Mouse (Mus musculus) thymus, postnatal 10 days (tissue): Measurements from ENCODE around the gene Abcc3.
"Not testable (repeated sequence)": the region's sequence is repeated elsewhere in the genome, so short reads cannot be mapped to it uniquely, and the experiment has no call there.

ENCODE experiments used
- DNase-seq, 2 experiments: peaks; one replicate each; pipeline ENCODE4 v3.0.0; 2021; ENCODE audit warnings: low spot score in 2 of 2

Abcc3 gene

GRCm38 (mm10) chr11:94402731-94403130, 9.9 kb upstream of the Abcc3 start:
- no peak for DNase-seq

GRCm38 (mm10) chr11:94402029-94402428, 9.2 kb upstream of the Abcc3 start:
- not testable (repeated sequence) for DNase-seq

- no peak for DNase-seq
Measured at GRCm38 (mm10) chr11:94400996-94401395, 8.2 kb upstream of the Abcc3 start.

GRCm38 (mm10) chr11:94394107-94394506, 1.3 kb upstream of the Abcc3 start:
- DNase-seq = no peak

- not testable (repeated sequence) for DNase-seq
Measured at GRCm38 (mm10) chr11:94393490-94393889, 693 bp upstream of the Abcc3 start.

DNA sequence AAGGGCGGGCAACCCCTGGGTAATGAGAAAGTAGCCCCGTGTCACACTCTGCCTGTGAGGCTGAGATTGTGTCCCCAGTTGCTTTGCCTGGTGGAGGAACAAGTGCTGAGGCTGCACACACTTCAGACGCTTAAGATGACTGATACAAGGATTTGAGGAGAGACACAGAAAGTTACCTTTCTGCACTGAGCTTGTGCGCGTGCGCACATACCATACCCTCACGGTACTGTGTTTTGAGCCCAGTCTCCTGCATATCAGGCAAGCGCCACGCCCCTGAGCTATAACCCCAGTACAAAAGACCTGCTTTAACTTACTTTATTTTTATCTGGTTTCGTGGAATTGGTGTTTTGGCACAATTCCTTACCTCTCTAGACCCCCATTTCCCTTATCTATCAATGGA, 1.1 kb downstream of the Abcc3 start:
- no peak for DNase-seq

DNA sequence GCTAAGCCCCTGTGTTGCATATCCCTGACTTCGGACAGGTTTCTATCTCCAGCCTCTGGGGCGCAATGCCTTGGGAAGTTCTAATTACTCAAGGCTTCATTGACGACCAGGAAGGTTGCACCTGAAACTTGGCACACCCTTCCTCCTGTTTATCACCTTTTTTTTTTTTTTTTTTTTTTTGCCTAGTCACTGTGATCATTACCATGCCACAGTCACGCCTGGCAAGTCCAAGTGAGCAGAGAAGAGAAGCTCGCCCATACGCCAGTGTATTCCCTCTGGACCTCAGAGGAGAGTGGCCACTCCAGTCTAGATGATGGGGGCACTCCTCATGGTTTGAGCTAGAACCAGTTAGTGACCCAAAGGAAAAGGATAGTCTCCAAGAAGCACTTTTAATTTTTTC, 2.0 kb downstream of the Abcc3 start:
- no peak for DNase-seq

DNA sequence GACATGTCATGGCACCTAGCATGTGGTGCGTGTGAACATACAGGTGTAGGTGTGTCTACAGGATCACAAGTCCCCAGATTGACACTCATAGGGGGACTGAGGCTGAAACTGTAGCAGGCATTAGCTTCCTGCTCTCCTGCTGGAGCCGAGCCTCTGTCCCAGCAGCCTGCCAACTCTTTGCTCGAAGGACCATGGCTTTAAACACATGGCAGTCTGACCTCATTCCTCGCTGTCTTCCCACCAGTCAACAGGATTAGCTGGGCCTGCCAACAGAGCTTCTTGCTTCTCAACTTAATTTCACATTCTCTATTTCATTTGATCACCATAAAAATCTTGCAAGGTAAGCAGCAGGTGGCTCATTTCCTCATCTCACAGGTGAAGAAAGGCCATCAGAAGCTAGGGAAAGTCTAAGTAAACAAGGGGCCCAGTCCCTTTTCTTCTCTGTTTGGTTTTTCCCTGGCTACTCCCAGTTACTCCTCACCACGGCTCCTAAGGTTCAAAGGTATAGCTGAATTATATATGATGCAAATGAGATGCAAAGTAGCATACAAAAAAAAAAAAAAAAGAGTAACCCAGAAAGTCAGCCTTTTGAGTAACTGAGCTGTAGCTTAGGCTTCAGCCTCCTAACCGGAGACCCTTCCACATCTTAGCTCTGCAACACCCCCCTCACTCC, 2.9 kb downstream of the Abcc3 start:
- DNase-seq = no peak

DNA sequence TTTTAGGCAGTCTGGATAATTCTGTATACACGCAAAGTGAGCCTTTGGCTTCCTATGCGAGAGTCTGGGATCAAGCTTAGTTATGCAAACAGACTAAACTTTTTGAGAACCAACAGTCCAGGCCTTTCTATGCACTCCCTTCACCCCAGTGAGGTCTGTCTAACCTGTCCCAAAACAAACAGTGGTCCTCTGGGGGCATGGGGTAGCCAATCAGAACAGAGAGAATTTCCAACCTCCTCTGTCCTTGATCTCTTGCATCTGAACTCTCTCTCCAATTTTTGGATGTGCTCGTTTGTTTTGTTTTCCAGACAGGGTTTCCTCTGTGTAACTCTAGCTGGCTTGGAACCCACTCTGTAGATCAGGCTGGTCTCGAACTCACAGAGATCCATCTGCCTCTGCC, 3.8 kb downstream of the Abcc3 start:
- no peak for DNase-seq

- DNase-seq = no peak
Measured at GRCm38 (mm10) chr11:94387756-94388155, 5.0 kb downstream of the Abcc3 start.

DNA sequence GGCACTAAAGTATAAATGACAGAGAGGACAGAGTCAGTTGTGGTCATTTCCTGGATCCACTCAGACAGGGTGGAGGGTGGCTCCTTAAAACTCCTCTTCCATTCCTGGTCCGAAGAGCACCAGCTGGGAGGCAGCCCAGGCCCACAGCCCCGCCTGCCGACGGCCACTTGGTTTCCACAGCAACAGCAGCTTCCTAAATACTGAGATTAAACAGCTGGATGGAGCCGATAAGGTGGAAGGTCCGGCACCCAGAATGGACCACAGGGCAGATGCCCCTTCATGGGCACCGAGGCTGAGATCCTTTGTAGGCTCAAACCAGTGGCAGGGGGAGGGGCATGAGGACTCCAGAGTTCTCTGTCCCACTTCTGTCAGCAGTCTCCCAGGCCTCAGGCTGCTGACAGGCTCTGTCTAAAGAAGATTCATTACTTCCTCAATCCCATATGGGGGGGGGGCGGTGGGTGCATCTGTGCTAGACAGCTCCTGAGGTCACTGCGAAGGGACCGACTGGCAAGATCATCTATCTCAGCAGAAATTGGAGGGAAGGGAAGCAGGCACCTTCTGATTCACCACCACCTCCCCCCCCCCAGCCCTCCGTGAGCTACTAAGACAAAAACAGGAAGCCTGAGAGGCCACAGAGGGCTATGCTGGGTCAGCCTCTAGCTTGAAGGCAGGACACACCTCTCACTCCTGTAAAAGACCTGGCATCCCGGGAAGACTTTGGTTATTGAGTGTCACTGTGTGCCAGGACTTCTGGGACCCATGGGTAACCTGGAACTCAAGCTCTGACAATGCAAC, 6.6 kb downstream of the Abcc3 start:
- peak in 1 of 2 experiments; percentile 47 for DNase-seq

- DNase-seq = no peak
Measured at GRCm38 (mm10) chr11:94379736-94380135, 13.1 kb downstream of the Abcc3 start.

DNA sequence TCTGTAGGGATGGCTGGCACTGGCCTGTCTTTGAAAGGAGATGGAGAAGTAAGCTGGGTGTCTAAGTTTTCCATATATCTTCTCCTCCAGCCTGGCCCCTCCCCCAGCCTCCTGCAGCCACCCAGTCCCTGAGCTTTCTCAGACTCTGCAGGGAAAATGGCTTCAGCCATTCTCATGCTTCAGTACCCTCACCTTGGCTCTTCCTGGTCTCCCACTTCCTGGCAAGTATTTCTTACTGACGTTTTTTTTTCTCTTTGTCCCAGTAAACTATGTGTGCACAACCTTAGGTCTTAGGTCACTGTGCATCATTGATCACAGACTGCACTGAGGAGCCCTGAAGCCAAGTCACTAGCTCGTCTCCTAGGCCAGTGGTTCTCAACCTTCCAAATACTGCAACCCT, 13.7 kb downstream of the Abcc3 start:
- DNase-seq = no peak

- peak; percentile 73 to 81 for DNase-seq
Measured at GRCm38 (mm10) chr11:94374276-94374948, 18.4 kb downstream of the Abcc3 start.

DNA sequence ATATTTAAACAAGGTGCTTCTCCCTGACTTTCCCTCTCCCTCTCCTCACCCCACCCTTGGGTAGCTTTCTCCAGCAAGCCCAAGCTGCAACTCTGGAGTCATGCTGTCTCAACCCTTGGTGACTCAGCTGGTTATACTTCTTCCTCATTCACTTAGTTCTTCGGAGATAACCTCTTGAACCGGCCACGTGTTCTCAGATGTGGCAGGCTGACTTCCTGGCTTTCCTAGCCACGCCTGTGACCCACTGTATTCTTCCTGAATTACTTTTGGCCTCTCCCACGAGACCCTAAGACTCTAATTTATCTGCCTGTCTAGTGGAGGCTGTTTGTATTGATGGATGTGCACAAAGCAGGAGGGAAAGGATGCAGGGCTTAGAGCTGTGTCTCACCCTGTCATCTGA, 22.0 kb downstream of the Abcc3 start:
- DNase-seq = no peak

- DNase-seq = no peak
Measured at GRCm38 (mm10) chr11:94369981-94370380, 22.8 kb downstream of the Abcc3 start.

- DNase-seq = no peak
Measured at GRCm38 (mm10) chr11:94365340-94365739, 27.5 kb downstream of the Abcc3 start.

- no peak for DNase-seq
Measured at GRCm38 (mm10) chr11:94363690-94364089, 29.1 kb downstream of the Abcc3 start.

DNA sequence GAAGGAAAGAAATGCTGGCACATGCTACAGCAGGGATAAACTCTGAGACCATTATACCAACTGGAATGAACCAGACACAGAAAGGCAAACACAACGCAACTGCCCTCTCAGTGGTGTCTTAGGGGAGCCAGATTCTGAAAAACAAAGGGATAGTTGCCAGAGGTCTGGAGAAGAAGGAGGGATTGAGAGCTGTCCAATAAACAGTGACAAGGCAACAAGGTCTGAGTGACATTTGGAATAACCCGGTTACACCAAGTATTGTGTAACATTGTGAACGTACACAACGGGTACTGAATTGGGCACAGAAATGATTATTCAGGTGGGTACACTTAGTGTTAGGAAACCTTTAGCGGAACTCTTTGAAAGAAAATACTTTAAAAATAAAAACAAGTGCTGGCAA, 30.7 kb downstream of the Abcc3 start:
- no peak for DNase-seq

DNA sequence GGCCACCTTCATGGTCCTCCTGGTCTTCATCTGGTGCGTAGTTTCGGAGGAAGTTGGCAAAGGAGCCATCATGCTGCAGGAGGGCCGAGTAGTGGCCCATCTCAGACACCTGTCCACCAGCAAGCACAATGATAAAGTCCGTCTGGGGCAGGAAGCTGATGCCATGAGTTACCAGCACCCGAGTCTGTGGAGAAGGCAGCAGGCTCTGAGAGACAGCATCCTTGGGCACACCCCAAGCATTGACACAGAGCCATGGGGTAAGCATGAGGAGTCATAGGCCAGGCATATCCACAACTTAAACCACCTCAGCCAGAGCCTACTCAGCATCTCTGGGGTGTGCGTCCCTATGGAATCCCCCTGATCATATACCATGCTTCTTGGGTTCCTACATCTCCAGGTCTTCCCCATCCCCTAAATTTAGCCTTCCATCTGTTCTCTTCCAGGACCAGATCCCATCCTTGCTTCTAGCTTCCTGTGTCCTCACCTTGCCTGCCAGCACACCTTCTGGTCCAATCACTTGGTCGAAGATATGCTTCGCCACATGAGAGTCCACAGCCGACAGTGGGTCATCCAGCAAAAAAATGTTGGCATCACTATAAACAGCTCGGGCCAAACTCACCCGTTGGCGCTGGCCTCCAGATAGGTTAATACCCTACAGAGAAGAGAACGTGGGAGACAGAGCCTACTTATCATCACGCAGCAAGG, 31.5 kb downstream of the Abcc3 start:
- DNase-seq = no peak

DNA sequence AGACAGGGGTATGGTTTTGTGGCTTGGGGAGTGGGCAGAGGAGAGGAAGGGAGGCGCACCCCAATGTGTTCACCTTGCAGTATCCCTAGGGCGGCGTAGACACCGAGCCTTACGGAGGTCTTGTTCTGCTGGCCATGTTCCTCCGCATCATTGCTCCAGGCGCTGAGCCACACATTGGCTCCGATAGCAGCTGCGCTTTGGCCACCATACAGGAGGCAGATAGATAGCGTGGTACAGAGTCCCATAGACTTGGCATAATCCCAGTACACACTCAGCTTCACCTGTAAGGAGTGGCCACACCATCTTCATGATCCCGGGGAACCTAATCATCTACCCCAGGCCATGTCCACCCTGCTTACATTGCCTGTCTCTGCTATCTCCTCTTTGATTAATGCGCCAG, 33.6 kb downstream of the Abcc3 start:
- DNase-seq = no peak

- no peak for DNase-seq
Measured at GRCm38 (mm10) chr11:94355521-94356217, 37.1 kb downstream of the Abcc3 start.
